Mouse (Mus musculus): ENCODE data around the gene Wdr61. TPM values are rescaled to one million over a fixed set of nuclear protein-coding genes. Genes with fewer than 3 reads are reported as not detected.
"Not testable (repeated sequence)": the region's sequence is repeated elsewhere in the genome, so short reads cannot be mapped to it uniquely, and the experiment has no call there.

Gene Wdr61
- polyA plus RNA-seq, 1 experiment from 2014 or later = 96.3 TPM

- Histone ChIP-seq H3K27ac (replicated peaks) (no peak within 1 kb of the TSS), H3K9me3 (no peaks in the 10 kb centered on the region), H3K4me1 (replicated peaks) (peaks cover 23% of the 10 kb centered on the region), H3K9ac (peak within 1 kb of the TSS; percentile 71), H3K4me3 (peak within 1 kb of the TSS; percentile 69), H3K27me3 (peaks cover 58% of the 10 kb centered on the region), H3K36me3 (no peaks in the 10 kb centered on the region), H3K4me2 (peak within 1 kb of the TSS; percentile 87)
- peak; percentile 20; the same call in 1 of the 2 replicates for ATAC-seq (ENCODE audit: low read depth)
- WGBS = 68% methylated on average over 17 of the region's 17 CpGs
Observed at GRCm38 (mm10) chr9:54698318-54699086, 35.8 kb downstream of the Wdr61 start, which contains the start of gene Dnaja4. Gene Dnaja4 (plus strand): TSS chr9:54698873.

GRCm38 (mm10) chr9:54691241-54691805 is 43.0 kb downstream of the Wdr61 start:
- Histone ChIP-seq H3K4me3 (peak overlapping the region; percentile 32), H3K27me3 (peaks cover 29% of the 10 kb centered on the region), H3K9ac (peak overlapping the region; percentile 59), H3K4me2 (peak overlapping the region; percentile 58)
- H3K36me3 ChIP-seq; ATAC-seq (ENCODE audit: low read depth); H3K27ac ChIP-seq (replicated peaks); H3K9me3 ChIP-seq; H3K4me1 ChIP-seq (replicated peaks): not testable (repeated sequence)
- WGBS = 3% methylated on average over 31 of the region's 31 CpGs

- not testable (repeated sequence) for ATAC-seq (ENCODE audit: low read depth); H3K4me1 ChIP-seq (replicated peaks); H3K9me3 ChIP-seq; H3K27ac ChIP-seq (replicated peaks); H3K36me3 ChIP-seq; H3K9ac ChIP-seq; H3K4me2 ChIP-seq; H3K4me3 ChIP-seq
- H3K27me3 ChIP-seq = peaks cover 24% of the 10 kb centered on the region
- 74% methylated on average over 2 of the region's 2 CpGs for WGBS
Observed at GRCm38 (mm10) chr9:54690697-54691096, 43.6 kb downstream of the Wdr61 start.

GRCm38 (mm10) chr9:54689446-54689845 is 44.9 kb downstream of the Wdr61 start:
- H3K4me1 ChIP-seq (replicated peaks) = 0 out of 2 replicates have a peak, but pooled peaks cover 5% of the 10 kb centered on the region
- no peak for ATAC-seq (ENCODE audit: low read depth)
- H3K27me3 ChIP-seq = peaks cover 16% of the 10 kb centered on the region
- no peak overlapping the region for H3K4me3 ChIP-seq
- no peak overlapping the region for H3K27ac ChIP-seq (replicated peaks)
- H3K9ac ChIP-seq = no peak overlapping the region
- H3K4me2 ChIP-seq = no peak overlapping the region
- H3K36me3 ChIP-seq = no peaks in the 10 kb centered on the region
- 60% methylated on average over 8 of the region's 8 CpGs for WGBS
- no peaks in the 10 kb centered on the region for H3K9me3 ChIP-seq

- H3K36me3 ChIP-seq = no peaks in the 10 kb centered on the region
- no peaks in the 10 kb centered on the region for H3K9me3 ChIP-seq
- no peak overlapping the region for H3K27ac ChIP-seq (replicated peaks)
- H3K4me3 ChIP-seq = no peak overlapping the region
- H3K27me3 ChIP-seq = peaks cover 9% of the 10 kb centered on the region
- H3K4me1 ChIP-seq (replicated peaks) = 0 out of 2 replicates have a peak, but pooled peaks cover 5% of the 10 kb centered on the region
- no peak overlapping the region for H3K9ac ChIP-seq
- ATAC-seq (ENCODE audit: low read depth) = no peak
- WGBS = 61% methylated on average over 14 of the region's 14 CpGs
- no peak overlapping the region for H3K4me2 ChIP-seq
Observed at GRCm38 (mm10) chr9:54687246-54688236, 46.8 kb downstream of the Wdr61 start.

- Histone ChIP-seq H3K4me2 (no peak overlapping the region), H3K4me3 (no peak overlapping the region), H3K4me1 (replicated peaks) (0 out of 2 replicates have a peak, but pooled peaks cover under 1% of the 10 kb centered on the region), H3K9me3 (no peaks in the 10 kb centered on the region), H3K9ac (no peak overlapping the region), H3K36me3 (no peaks in the 10 kb centered on the region), H3K27me3 (no peaks in the 10 kb centered on the region), H3K27ac (replicated peaks) (no peak overlapping the region)
- WGBS = 79% methylated on average over 7 of the region's 7 CpGs
- no peak for ATAC-seq (ENCODE audit: low read depth)
Observed at GRCm38 (mm10) chr9:54683814-54684605, 50.3 kb downstream of the Wdr61 start.

GRCm38 (mm10) chr9:54682846-54683245 is 51.5 kb downstream of the Wdr61 start:
- no peak overlapping the region for H3K9ac ChIP-seq

GRCm38 (mm10) chr9:54676531-54676986 is 57.8 kb downstream of the Wdr61 start:
- ATAC-seq (ENCODE audit: low read depth) = peak; percentile 79
- peak overlapping the region; percentile 33 for H3K4me3 ChIP-seq
- no peaks in the 10 kb centered on the region; the same call in 1 of the 2 replicates for H3K4me1 ChIP-seq (replicated peaks)
- WGBS = under 1% methylated on average over 14 of the region's 14 CpGs
- peak overlapping the region; percentile 64 for H3K9ac ChIP-seq
- H3K9me3 ChIP-seq = no peaks in the 10 kb centered on the region
- no peaks in the 10 kb centered on the region for H3K36me3 ChIP-seq
- peaks cover 4% of the 10 kb centered on the region; the same call in 1 of the 2 replicates for H3K27me3 ChIP-seq
- H3K4me2 ChIP-seq = peak overlapping the region; percentile 63
- H3K27ac ChIP-seq (replicated peaks) = no peak overlapping the region

More at GRCm38 (mm10) chr9:54682846-54683245, 51.5 kb downstream of the Wdr61 start:
- ATAC-seq (ENCODE audit: low read depth) = no peak
- H3K27me3 ChIP-seq = no peaks in the 10 kb centered on the region
- H3K36me3 ChIP-seq = no peaks in the 10 kb centered on the region
- H3K27ac ChIP-seq (replicated peaks) = no peak overlapping the region
- H3K9me3 ChIP-seq = no peaks in the 10 kb centered on the region
- 84% methylated on average over 4 of the region's 4 CpGs for WGBS
- no peak overlapping the region for H3K4me3 ChIP-seq
- no peak overlapping the region for H3K4me2 ChIP-seq
- no peaks in the 10 kb centered on the region for H3K4me1 ChIP-seq (replicated peaks)

GRCm38 (mm10) chr9:54673887-54674286 is 60.4 kb downstream of the Wdr61 start:
- Histone ChIP-seq H3K4me2 (no peak overlapping the region), H3K9ac (no peak overlapping the region), H3K4me1 (replicated peaks) (no peaks in the 10 kb centered on the region; the same call in 1 of the 2 replicates), H3K27ac (replicated peaks) (no peak overlapping the region), H3K9me3 (no peaks in the 10 kb centered on the region), H3K4me3 (no peak overlapping the region), H3K27me3 (peaks cover 4% of the 10 kb centered on the region; the same call in 1 of the 2 replicates), H3K36me3 (no peaks in the 10 kb centered on the region)
- no peak for ATAC-seq (ENCODE audit: low read depth)
- 92% methylated on average over 13 of the region's 13 CpGs for WGBS

GRCm38 (mm10) chr9:54671962-54672361 is 62.4 kb downstream of the Wdr61 start:
- no peak for ATAC-seq (ENCODE audit: low read depth)
- 78% methylated on average over 3 of the region's 3 CpGs for WGBS
- Histone ChIP-seq H3K27ac (replicated peaks) (no peak overlapping the region), H3K36me3 (no peaks in the 10 kb centered on the region), H3K4me1 (replicated peaks) (no peaks in the 10 kb centered on the region; the same call in 1 of the 2 replicates), H3K27me3 (no peaks in the 10 kb centered on the region), H3K9ac (no peak overlapping the region), H3K9me3 (no peaks in the 10 kb centered on the region), H3K4me3 (no peak overlapping the region), H3K4me2 (no peak overlapping the region)

- 71% methylated on average over 4 of the region's 4 CpGs for WGBS
- Histone ChIP-seq H3K4me3 (no peak overlapping the region), H3K36me3 (no peaks in the 10 kb centered on the region), H3K9me3 (0 out of 2 replicates have a peak, but pooled peaks cover 3% of the 10 kb centered on the region), H3K9ac (no peak overlapping the region), H3K4me1 (replicated peaks) (no peaks in the 10 kb centered on the region), H3K27me3 (no peaks in the 10 kb centered on the region), H3K27ac (replicated peaks) (no peak overlapping the region), H3K4me2 (no peak overlapping the region)
- ATAC-seq (ENCODE audit: low read depth) = no peak
Observed at GRCm38 (mm10) chr9:54668455-54668854, 65.9 kb downstream of the Wdr61 start.

Measured in neural tube, embryonic 13.5 days (tissue).